Mouse (Mus musculus) embryonic fibroblast, embryonic 13.5 days (primary cell): ENCODE results near the gene Olfr1496. TPM values are rescaled to one million over a fixed set of nuclear protein-coding genes. Genes with fewer than 3 reads are reported as not detected.

Experiments used
- H3K27ac ChIP-seq: 2 replicates; pipeline ENCODE4 v1.5.1; 2012; ENCODE audit warnings: low read length, control low read depth, inconsistent platforms; ENCODE audit not compliant: insufficient read depth
- H3K4me1 ChIP-seq: 2 replicates; pipeline ENCODE4 v1.6.1; 2011; ENCODE audit warnings: low read length; ENCODE audit not compliant: control insufficient read depth, insufficient read depth
- H3K4me3 ChIP-seq: 2 replicates; pipeline ENCODE4 v1.5.1; 2011; ENCODE audit warnings: mild to moderate bottlenecking, control low read depth, low read length; ENCODE audit not compliant: insufficient read depth
- CTCF ChIP-seq: IDR thresholded peaks from 2 replicates; pipeline ENCODE4 v1.5.1; 2011; ENCODE audit warnings: mild to moderate bottlenecking, control low read depth, low read length, moderate library complexity, borderline replicate concordance; ENCODE audit not compliant: insufficient read depth
- POLR2A ChIP-seq: IDR thresholded peaks from 2 replicates; pipeline ENCODE4 v1.6.1; 2011; ENCODE audit warnings: low read depth, mild to moderate bottlenecking, control low read depth, low read length, moderate library complexity
- polyA plus RNA-seq: library from polyadenylated mRNA; stranded (reverse); fragments of >200 nt; gene quantifications from 2 replicates; pipeline ENCODE4 v1.2.4, GENCODE M21; 2011; ENCODE audit warnings: low read depth; ENCODE audit not compliant: missing spikeins, insufficient read length

Gene Olfr1496
- polyA plus RNA-seq, 1 experiment = not detected

DNA sequence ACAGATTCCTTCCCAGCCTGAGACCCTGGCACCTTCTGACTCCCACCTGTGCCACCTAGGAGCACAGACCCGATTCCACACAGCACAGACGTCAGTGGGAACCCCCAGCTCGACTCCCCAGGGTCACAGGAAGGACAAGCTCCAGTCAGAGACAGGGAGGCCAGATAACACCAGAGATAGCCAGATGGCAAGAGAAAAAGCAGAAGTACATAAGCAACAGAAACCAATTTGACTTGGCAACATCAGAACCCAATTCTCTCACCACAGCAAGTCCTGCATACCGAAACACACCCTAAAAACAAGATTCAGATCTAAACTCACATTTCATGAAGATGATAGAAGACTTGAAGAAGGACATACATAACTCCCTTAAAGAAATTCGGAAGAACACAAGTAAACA lies 43.2 kb downstream of the Olfr1496 start:
- Histone ChIP-seq H3K27ac (no peak overlapping the region), H3K4me3 (no peak overlapping the region), H3K4me1 (no peaks in the 10 kb centered on the region)
- TF ChIP-seq CTCF (no peak), POLR2A (no peak)

DNA sequence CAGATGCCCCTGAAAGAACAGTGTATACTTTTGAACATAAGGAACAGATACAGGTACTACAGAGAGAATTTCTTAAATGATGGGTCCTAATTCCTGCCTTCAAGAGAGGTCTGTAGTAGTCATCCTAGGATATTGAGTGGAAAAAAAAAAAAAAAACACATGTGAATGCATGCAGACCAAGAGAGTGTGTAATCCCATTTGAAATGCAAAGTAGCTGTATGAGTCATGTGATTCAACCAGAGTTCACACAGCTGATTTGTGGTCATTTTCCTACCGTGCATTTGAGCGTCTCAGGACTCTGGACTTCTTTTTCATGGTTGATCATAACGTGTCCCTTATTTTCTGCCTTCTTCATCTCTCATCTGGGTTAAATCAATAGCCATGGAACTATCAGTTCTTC lies 50.8 kb downstream of the Olfr1496 start:
- no peaks in the 10 kb centered on the region for H3K4me1 ChIP-seq
- H3K4me3 ChIP-seq = no peak overlapping the region
- no peak for TF ChIP-seq CTCF
- no peak for TF ChIP-seq POLR2A
- H3K27ac ChIP-seq = no peak overlapping the region

DNA sequence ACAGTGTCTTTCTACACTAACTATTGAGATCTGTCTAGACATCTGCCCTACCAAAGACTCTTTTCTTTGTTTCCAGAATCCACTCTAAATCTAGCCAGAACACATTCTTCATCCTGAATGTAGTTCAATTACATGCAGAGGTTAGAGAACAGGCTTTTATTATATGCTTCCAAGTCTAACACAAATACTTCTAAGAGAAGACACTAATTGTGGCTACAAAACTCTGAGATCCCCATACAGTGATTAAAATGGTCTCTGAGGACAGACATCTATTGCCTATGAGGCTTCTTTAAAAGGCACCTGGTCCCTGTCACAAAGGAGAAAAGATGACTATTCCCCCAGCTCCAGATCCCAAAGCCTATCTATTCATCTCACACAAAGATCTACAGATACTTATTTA lies 52.7 kb downstream of the Olfr1496 start, which contains the start of gene Olfr1500:
Olfr1500 (minus strand) TSS at position 101 of the 400 bp plus-strand sequence.
- no peak within 1 kb of the TSS for H3K4me3 ChIP-seq
- TF ChIP-seq CTCF = no peak
- TF ChIP-seq POLR2A = no peak
- no peak within 1 kb of the TSS for H3K27ac ChIP-seq
- H3K4me1 ChIP-seq = no peaks in the 10 kb centered on the region

Other genes with a start within 250 kb of the Olfr1496 start
- gene Olfr1480, start 250.0 kb upstream of the Olfr1496 start, polyA plus RNA-seq = not detected in 2 replicates
- not detected in 2 replicates for gene Olfr1484, start 194.4 kb upstream of the Olfr1496 start, polyA plus RNA-seq
- gene Olfr1487, start 160.5 kb upstream of the Olfr1496 start, polyA plus RNA-seq = not detected in 2 replicates
- not detected in 2 replicates for gene Olfr1489, start 146.3 kb upstream of the Olfr1496 start, polyA plus RNA-seq
- not detected in 2 replicates for gene Olfr1490, start 126.8 kb upstream of the Olfr1496 start, polyA plus RNA-seq
- gene Olfr1491, start 80.6 kb upstream of the Olfr1496 start, polyA plus RNA-seq = not detected in 2 replicates
- gene Olfr1493-ps1, start 54.6 kb upstream of the Olfr1496 start, polyA plus RNA-seq = not detected in 2 replicates
- gene Olfr1494, start 38.1 kb upstream of the Olfr1496 start, polyA plus RNA-seq = not detected in 2 replicates
- not detected in 2 replicates for gene Olfr1495, start 13.3 kb upstream of the Olfr1496 start, polyA plus RNA-seq
- not detected in 2 replicates for gene Olfr1497, start 20.3 kb downstream of the Olfr1496 start, polyA plus RNA-seq
- gene Olfr1499, start 41.6 kb downstream of the Olfr1496 start, polyA plus RNA-seq = not detected in 2 replicates
- not detected in 2 replicates for gene Olfr1500, start 52.6 kb downstream of the Olfr1496 start, polyA plus RNA-seq
- not detected in 2 replicates for gene Olfr1501, start 72.8 kb downstream of the Olfr1496 start, polyA plus RNA-seq
- gene Olfr1502, start 83.9 kb downstream of the Olfr1496 start, polyA plus RNA-seq = not detected in 2 replicates
- not detected in 2 replicates for gene Olfr1504, start 120.0 kb downstream of the Olfr1496 start, polyA plus RNA-seq
- gene Olfr1505, start 135.7 kb downstream of the Olfr1496 start, polyA plus RNA-seq = not detected in 2 replicates